Mouse (Mus musculus): ENCODE measurements around the gene Slc41a3. TPM values are rescaled to one million over a fixed set of nuclear protein-coding genes. Genes with fewer than 3 reads are reported as not detected.

The Slc41a3 gene
- 14.2 and 17.6 TPM in 2 replicates for polyA plus RNA-seq (2012; rRNA removed)

DNA sequence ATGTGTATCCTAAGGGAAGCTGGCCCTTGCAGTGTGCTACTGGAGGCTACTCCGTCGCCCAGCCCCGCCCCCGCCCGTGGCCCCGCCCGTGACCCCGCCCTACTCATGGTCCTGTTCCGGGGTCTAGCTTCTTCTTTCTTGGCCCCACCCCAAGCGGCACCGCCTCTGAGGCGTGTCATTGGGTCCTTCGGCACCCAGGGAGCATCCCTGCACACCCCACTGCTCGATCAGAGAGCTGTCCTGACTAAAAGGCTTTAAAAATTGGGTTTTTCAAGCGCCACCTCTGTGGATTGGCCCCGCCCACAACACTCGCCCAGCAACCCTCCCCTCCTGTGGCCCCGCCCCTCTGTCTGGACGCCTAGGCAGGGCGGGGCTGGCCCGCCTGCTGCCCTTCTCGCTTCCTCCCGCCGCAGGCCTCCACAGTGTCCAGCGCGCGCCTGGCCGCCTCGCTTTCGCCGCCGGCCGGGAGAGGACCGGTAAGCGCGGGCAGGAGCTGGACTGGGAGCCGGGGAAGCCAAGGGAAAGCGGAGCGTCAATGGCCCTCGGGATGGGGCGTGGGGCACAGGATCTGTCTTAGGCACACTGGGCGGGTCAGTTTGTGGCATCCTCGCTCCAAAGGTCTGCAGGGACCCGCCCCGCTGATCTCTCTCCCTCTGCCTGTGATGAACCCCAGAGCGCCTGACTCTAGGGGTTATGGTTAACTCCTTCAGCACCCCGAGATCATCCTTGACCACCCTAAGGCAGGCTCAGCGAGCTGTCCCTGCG is at the start of gene Slc41a3:
Gene Slc41a3, plus strand, starts transcription at position 193 of the 765 bp plus-strand sequence.

Other genes with a start within 250 kb of the Slc41a3 start
- 65.6 and 96.9 TPM in 2 replicates for gene Zxdc, start 235.2 kb upstream of the Slc41a3 start, polyA plus RNA-seq (2012; rRNA removed)
- gene Cfap100, start 175.9 kb upstream of the Slc41a3 start, polyA plus RNA-seq (2012; rRNA removed): 4.7 and 5.8 TPM in 2 replicates
- 63.2 and 82.2 TPM in 2 replicates for gene Klf15, start 142.1 kb upstream of the Slc41a3 start, polyA plus RNA-seq (2012; rRNA removed)
- 16.8 and 18.4 TPM in 2 replicates for gene Aldh1l1, start 118.3 kb upstream of the Slc41a3 start, polyA plus RNA-seq (2012; rRNA removed)

Data from ovary, adult 2 months (tissue).